Mouse (Mus musculus) MEL (cell line): ENCODE results near the gene Vdac1.

ENCODE experiments used
- BHLHE40 ChIP-seq: IDR thresholded peaks from 2 replicates; pipeline ENCODE4 v1.6.1; 2012; ENCODE audit warnings: low read depth, mild to moderate bottlenecking, inconsistent platforms, low read length, improper control_type of control experiment, borderline replicate concordance
- CHD1 ChIP-seq: IDR thresholded peaks from 2 replicates; pipeline ENCODE4 v1.6.1; 2012; ENCODE audit warnings: low read depth, mild to moderate bottlenecking, inconsistent platforms, low read length, improper control_type of control experiment
- CTCF ChIP-seq, 3 experiments: IDR thresholded peaks in 2 of 3; conservative IDR thresholded peaks in 1 of 3; 2 replicates each; pipeline ENCODE4 v1.5.1; 2011 to 2012; ENCODE audit warnings: low read length in 3 of 3, low read depth in 2 of 3, mild to moderate bottlenecking in 2 of 3, improper control_type of control experiment in 1 of 3, inconsistent platforms in 1 of 3, mixed read lengths in 1 of 3, moderate library complexity in 1 of 3; ENCODE audit not compliant: control insufficient read depth in 1 of 3, insufficient read depth in 1 of 3, poor library complexity in 1 of 3, severe bottlenecking in 1 of 3
- GATA1 ChIP-seq: IDR thresholded peaks from 2 replicates; pipeline ENCODE4 v1.6.1; 2011; ENCODE audit warnings: low read depth, low read length, improper control_type of control experiment
- MAZ ChIP-seq: IDR thresholded peaks from 2 replicates; pipeline ENCODE4 v1.6.1; 2012; ENCODE audit warnings: low read depth, mild to moderate bottlenecking, inconsistent platforms, low read length, improper control_type of control experiment
- MEF2A ChIP-seq: IDR thresholded peaks from 2 replicates; pipeline ENCODE4 v1.6.1; 2014; ENCODE audit warnings: low read depth, mild to moderate bottlenecking, inconsistent platforms, low read length, improper control_type of control experiment; ENCODE audit not compliant: poor library complexity, insufficient replicate concordance, severe bottlenecking; ENCODE audit errors: extremely low read depth
- MXI1 ChIP-seq: IDR thresholded peaks from 2 replicates; pipeline ENCODE4 v1.6.1; 2011; ENCODE audit warnings: mild to moderate bottlenecking, low read depth, low read length, improper control_type of control experiment
- POLR2A ChIP-seq, 2 experiments: IDR thresholded peaks; 2 replicates each; pipeline ENCODE4 v1.6.1; 2011 to 2012; ENCODE audit warnings: low read length in 2 of 2, mild to moderate bottlenecking in 2 of 2, control low read depth in 1 of 2, improper control_type of control experiment in 1 of 2, low read depth in 1 of 2, moderate library complexity in 1 of 2; ENCODE audit not compliant: control insufficient read depth in 1 of 2, insufficient read depth in 1 of 2, poor library complexity in 1 of 2
- TCF12 ChIP-seq: IDR thresholded peaks from 2 replicates; pipeline ENCODE4 v1.6.1; 2014; ENCODE audit warnings: low read depth, mild to moderate bottlenecking, inconsistent platforms, low read length, improper control_type of control experiment, moderate library complexity
- UBTF ChIP-seq: IDR thresholded peaks from 2 replicates; pipeline ENCODE4 v1.6.1; 2012; ENCODE audit warnings: low read depth, mild to moderate bottlenecking, inconsistent platforms, low read length, improper control_type of control experiment, moderate library complexity, borderline replicate concordance; ENCODE audit not compliant: insufficient read depth

DNA sequence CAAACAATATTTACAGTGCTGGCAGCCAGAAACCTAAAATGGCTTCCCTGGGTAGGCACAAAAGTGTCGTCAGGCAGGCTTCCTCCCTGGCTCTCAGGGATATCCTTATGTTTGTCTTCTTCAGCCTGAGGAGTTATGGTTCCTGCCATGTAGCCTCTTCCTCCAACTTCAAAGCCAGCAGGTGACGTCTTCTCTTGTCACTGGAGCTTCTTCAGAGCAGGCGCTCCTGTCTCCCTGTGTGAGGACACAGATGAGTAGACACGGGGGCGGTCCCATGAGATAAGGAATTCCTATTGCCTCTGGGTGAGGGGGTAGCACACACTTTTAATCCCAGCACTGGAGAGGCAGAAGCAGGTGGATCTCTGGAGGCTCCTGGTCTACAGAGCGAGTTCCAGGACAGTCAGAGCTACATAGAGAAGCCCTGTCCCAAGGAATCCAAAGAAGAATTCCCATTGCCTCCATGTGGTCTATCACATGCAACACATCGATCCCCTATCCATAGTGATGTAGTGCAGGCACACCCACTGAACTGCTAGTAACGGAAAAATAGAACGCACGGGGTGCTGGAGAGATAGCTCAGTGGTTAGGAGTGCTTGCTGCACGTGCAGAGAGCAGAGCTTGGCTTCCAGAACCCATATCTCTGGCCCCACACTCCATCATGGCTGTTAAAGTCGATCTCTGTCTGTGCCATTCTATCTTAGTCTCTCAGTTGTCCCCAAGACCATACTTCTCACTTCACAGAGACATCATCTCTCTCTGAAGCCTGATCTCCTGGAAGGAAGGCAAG is 15.5 kb upstream of the Vdac1 start:
- TF ChIP-seq POLR2A (IDR thresholded peaks at IDR 0.05; ENCODE audit: control insufficient read depth in 1 of 2, insufficient read depth in 1 of 2, low read depth in 1 of 2, low read length in 2 of 2, poor library complexity in 1 of 2), result no peak
- no peak for TF ChIP-seq MAZ
- TF ChIP-seq MXI1, result peak; percentile 63; the same call in 1 of the 2 replicates
- TF ChIP-seq TCF12, result 0 out of 2 replicates have a peak, but pooled peaks have one; percentile 36
- no peak for TF ChIP-seq CTCF (IDR thresholded peaks at IDR 0.05 in 2 of 3, conservative IDR thresholded peaks at IDR 0.05 in 1 of 3; ENCODE audit: control insufficient read depth in 1 of 3, insufficient read depth in 1 of 3, low read depth in 2 of 3, low read length in 3 of 3, poor library complexity in 1 of 3, severe bottlenecking in 1 of 3)
- TF ChIP-seq CHD1, result no peak
- no peak for TF ChIP-seq MEF2A
- peak; percentile 97 for TF ChIP-seq BHLHE40
- peak; percentile 36; the same call in 1 of the 2 replicates for TF ChIP-seq GATA1
- TF ChIP-seq UBTF, result no peak
